Mouse (Mus musculus): Measurements from ENCODE around the gene Tmem254b. TPM values are rescaled to one million over a fixed set of nuclear protein-coding genes. Genes with fewer than 3 reads are reported as not detected.
"Not testable (repeated sequence)": the region's sequence is repeated elsewhere in the genome, so short reads cannot be mapped to it uniquely, and the experiment has no call there.

Tmem254b gene
- total RNA-seq (2021) (10 to 100 TPM in 1 of 2 experiments, 1 to 10 TPM in 1; 8.5 to 22.8 TPM), polyA plus RNA-seq (2012; rRNA removed) (14.3 and 22.1 TPM in 2 replicates)
- long read RNA-seq, transcript Tmem254b-201 (4 exons, 1,447 nt): major isoform, 8 of 8 reads
- long read RNA-seq, partial matches to known transcripts: 0 of 8 reads
- long read RNA-seq, other reads (novel, unspliced or antisense): 0 of 8 reads

DNA sequence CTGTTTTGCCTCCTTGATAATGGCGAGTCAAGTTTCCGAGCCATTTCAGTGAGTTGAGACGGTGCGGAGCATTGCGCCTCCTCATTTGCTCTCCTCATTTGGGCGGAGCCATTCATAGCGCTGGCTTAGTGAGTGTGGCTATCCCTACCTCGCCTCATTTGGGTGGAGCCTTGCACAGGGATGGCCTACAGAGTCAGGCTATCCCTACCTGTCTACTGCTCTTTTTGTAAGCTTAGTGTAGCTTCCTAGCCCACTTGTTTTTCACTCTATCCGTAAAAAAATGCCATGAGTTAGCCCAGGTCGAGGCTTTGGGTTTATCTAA lies at the start of gene Tmem254b:
Gene Tmem254b (minus strand): TSS at position 116 of the 322 bp plus-strand sequence.
- DNase-seq: not testable (repeated sequence)

DNA sequence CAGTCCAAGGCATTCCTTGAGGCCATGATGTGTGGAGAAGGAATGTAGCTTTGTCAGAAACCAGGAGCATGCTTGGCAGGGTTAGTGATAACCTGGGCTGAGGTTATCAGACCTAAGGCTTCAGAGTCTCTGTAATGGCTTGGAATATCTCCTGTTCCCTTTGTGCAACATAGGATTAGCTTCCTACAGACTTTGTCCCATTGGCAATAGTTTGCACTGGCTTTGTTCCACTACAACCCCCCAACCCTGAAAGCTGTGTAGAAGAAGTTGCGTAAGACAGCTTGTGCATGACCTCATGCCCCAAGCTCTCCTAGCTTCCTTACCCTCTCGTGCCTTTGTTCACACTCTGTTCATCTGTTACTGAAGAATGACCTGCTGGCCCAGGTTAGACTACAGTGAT lies 30.3 kb upstream of the Tmem254b start:
- DNase-seq: not testable (repeated sequence)

DNA sequence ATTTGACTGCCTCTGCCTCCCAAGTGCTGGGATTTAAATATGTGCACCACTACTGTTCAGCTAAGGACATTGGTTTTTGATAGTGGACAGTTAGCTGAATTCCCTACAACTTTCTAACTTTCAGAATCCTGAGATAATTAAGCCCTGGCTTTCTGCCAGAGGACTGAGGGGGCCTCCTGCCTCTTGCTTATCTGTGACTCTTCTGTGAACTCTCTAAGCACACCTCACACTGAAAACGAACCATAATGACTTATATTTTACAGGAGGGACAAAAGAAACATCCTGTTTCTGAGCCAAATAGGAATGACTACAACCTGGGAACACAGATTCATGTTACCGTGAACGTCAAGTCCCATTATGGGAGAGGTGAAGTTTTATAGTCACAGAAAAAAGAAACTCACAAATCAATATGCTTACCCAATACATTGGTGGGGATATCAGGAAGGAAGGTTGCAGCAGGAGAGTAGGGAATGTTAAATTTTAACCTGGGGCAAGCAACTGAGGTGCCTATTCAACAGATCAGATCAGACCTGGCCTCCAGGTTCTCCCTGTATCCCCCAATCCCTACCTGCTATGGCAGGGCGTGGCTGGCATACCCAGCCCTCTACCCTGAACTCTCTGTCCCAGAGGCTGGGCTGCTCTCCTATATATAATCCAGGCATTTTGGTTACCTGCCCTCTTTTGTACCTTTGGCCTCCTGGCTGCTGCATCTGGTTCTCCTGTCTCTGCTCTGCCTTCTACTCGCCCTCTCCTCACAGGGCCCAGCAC lies 9.6 kb upstream of the Tmem254b start:
- not testable (repeated sequence) for DNase-seq

DNA sequence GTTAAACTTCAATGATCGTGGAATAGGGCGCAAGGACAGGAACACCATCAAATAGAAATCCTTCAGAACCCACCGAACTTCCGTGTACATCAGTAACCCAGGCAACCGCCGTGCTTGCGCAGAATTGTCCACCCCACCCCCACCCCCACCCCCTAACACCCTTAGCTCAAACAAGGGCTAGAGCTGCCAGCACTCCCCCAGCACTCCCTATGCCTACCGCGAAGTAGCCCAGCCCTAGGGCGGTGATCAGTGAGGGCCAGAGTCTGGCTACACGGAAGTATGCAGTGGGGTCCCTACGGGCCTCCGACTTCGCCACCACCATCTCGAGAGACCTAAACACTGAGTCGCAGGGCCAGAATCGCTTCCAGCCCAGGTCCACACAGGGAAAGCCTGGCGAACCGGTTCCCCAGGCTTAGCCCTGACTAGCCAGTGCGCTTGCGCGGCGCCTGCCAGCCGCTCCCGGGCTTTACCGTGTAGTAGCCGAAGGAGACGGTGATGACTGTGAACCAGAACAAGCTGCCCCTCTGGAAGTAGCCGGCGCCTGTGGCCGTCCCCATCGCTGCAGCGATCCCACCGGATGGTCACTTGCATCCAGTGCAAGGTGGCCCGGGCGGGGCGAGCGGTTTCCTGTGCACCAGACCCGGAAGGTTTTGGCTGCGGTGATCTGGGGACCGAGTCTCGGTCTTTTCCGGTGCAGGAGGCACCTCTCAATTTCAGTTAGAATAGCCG lies 480 bp downstream of the Tmem254b start:
- DNase-seq: not testable (repeated sequence)

DNA sequence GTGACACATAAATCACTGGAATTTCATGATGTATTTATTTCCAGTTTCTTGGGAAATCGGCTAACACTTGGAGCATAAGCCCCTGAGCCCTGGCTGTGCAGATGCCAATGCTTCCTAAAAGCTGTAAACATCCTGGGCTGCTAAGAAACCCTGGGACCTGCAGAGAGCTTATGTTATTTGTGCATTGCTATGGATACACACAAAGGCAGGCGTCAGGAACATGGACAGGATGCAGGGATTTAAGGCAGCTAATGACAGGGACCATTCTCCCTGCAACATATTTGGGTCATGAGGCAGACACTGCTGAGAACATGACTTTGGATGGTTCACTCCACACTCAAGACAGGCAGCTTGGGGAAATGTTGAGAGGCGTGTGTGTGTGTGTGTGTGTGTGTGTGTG lies 9.0 kb downstream of the Tmem254b start:
- not testable (repeated sequence) for DNase-seq

DNA sequence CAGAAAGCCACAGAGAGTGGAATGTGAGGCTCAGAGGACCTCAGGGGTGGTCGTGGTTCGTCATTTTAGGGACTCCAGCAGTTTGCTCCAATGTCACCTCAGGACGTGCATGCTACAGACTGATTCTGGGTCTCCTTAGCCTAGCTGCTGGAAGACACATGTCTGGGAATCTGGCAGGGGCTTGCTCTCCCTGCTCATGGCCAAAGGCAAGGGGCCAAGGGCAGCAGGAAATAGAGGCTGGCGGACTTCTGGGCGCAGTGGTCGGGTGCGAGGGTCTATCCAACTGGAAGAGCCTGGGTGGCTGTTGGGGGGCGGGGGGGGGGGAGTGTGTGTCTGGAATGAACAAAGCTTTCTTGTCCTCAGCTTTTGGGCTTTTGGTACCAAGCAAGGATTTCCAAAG lies 18.5 kb downstream of the Tmem254b start:
- DNase-seq: not testable (repeated sequence)

DNA sequence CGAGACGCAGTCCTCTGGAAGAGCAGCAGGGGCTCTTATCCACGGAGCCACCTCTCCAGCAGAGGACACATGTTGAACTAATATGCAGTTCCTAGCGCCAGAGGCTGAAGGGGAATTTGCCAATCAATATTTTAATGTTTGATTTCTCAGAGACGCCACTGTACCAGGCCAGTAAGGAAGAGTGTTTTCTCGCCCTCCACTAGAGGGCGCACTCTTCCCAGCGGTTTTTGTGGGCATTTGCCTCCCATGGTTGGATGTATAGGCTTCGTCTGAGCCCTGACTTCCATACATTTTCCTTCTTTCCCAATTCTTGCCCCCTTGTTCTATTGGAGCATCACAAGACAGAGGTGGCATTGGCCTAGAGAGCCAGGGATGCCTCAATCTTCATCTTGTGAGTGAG lies 20.2 kb downstream of the Tmem254b start:
- DNase-seq: not testable (repeated sequence)

DNA sequence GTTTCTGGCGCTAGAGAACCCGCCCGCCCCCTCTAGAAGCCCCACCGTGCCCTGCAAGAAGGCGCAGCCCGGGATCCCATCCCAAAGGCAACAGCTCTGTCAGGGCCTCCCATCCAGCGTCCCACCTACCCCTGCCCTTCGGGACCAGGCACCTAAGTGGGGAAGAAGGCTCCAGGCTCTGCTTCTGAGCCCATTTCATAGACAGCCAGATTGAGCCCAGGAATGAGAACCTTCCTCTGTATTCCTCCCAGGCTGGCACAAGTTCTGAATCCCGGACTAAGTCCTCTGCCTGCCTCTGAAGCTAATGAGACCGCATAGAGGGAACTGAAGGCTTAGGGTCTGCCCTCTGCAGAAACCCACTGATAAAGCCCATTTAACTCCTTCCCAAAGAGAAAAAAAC lies 24.5 kb downstream of the Tmem254b start, which contains the start of gene Plac9b:
Gene Plac9b (minus strand): TSS at position 101 of the 400 bp plus-strand sequence.
- not testable (repeated sequence) for DNase-seq

DNA sequence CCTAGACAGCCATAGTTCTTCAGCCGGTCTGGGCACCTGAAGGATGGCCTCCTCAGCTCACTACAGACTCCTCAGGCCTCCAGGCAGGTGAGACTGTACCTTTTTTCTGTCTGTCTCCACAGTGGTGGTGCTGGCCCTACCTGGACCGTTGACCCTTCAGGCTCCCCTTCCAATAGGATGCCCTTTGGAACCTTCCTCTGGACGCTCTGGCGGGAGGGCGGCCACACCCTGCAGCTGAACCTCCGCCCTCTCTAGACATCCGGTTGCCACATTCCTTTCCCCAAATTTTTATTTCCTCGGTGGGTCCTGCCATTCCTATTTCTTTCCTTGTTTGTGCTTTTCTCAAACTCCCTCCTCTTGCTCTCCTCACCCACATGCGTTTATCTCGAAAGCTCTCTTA lies 25.2 kb downstream of the Tmem254b start:
- not testable (repeated sequence) for DNase-seq

DNA sequence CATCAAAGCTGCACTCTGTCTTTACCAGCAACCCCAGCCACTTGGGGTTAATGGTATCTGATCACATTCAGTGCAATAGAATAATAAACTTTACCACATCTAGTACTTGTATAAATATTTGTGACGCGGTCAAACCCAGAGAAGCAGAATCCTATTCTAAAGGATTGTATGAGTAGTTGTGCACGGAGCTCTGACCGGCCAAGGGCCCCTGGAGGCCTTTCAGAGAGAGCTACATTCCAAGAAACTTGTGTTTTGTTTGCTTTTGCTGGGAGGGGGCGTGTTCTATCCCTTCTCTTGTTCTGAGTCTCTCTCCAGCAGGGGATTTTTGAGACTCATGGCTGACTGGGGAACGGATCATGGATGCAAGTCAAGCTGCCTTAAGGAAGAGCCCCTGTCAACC lies 31.8 kb downstream of the Tmem254b start:
- not testable (repeated sequence) for DNase-seq

DNA sequence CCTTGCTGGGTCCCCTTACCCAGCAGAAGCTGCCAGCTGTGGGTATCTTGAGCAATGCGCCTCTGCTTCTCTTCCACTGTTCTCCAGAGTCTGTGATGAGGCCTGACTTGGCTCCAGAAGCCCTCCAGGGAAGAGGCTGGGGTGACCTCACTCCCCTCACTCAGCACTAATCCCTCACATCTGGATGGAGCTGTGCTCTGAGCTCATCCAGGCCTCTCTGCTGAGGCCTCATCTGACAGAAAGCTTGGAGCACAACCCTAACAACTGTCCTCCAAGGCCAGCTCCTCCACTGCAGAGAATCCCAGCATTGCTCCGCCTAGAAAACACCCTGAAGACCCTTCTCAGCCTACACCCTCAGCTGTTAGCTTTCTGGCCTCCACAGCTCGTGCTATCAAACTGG lies 32.9 kb downstream of the Tmem254b start:
- DNase-seq: not testable (repeated sequence)

DNA sequence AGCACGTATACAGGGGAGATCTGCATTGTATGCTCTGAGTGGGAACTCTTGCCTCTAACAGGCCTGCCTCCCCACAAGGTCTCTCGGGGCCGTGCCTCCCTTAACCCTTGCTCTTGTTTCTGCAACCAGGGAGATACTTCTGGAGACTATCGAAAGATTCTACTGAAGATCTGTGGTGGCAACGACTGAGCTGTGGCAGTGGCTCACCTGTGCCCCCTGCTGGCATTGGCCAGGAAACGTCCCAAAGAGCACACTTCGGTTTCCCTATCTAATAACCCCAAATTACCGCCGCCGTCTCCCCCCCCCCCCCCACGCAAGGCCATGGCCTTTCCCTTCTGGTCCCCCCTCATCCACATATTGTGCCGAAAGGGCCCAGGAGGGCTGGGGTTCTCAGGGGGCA lies 41.6 kb downstream of the Tmem254b start:
- not testable (repeated sequence) for DNase-seq

DNA sequence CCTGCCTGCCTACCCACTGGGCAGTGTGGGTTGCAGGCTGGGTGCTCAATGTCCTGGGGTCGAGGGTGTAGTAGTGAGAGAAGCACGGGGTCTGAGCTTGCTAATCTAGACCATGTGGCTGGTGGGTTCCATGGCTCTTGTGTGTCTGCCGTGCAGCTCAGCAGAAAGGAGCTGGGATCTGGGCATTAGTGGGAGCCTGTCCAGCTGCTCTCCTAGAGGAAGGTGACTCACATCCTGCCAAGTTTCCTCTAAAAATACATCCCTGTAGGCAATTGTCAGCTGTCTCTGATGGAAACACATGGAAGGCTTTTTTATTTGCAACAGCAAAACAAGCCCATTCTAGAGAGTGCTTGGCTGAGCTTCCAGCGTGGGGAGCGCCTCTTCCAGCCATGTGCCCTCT lies 44.4 kb downstream of the Tmem254b start:
- not testable (repeated sequence) for DNase-seq

DNA sequence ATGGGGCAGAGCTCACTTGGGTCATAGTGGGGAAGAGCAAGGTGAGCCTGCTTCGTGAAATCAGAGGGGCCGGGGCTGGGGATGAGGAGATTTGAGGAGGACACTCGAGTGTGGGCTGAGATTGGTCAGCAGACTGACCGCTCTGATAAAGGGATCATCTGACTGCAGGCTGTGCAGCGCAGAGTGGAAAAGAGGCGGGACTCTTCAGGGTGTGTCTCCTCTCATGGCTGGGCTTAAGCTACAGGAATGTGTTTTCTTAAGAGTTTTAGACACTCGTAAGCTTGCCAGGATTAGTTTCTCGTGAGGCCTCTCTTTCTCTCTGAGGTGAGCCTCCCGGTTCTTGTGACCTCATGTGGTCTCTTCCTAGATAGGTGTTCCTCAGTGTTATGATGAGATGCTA lies 45.7 kb downstream of the Tmem254b start:
- DNase-seq: not testable (repeated sequence)

DNA sequence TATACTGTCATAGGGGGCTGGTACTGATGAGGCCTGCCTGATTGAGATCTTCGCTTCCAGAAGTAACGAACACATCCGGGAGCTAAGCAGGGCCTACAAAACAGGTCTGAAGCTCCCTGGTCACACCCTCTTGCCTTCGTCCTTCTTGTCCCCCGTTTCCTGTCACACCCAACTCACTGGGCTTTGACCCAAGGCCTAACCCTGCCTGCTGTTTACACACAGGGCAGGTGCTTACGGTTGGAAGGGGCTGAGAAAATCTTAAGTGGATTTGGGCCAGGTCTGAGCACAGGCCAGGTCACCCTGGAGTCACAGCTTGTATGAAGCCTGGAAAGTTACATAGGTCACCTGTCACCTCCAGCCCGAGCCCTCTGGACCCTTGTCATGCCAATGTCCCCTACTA lies 50.8 kb downstream of the Tmem254b start:
- not testable (repeated sequence) for DNase-seq

Other genes with a start within 250 kb of the Tmem254b start
- gene Duxbl1, start 228.5 kb downstream of the Tmem254b start, total RNA-seq (2021): not detected
- 0.28 TPM in 1 of 2 replicates, not detected in the other for gene Duxbl1, start 228.5 kb downstream of the Tmem254b start, polyA plus RNA-seq (2012; rRNA removed)
- 10 to 100 TPM; 10.2 to 28.6 TPM for gene Gm9780, start 164.3 kb downstream of the Tmem254b start, total RNA-seq (2021)
- gene Gm9780, start 164.3 kb downstream of the Tmem254b start, polyA plus RNA-seq (2012; rRNA removed): 211 and 268 TPM in 2 replicates
- 10 to 100 TPM in 1 of 2 experiments, 1 to 10 TPM in 1; 1.5 to 13.8 TPM for gene Tmem254c, start 139.7 kb downstream of the Tmem254b start, total RNA-seq (2021)
- 11.8 and 16.0 TPM in 2 replicates for gene Tmem254c, start 139.7 kb downstream of the Tmem254b start, polyA plus RNA-seq (2012; rRNA removed)
- gene Cphx2, start 125.5 kb downstream of the Tmem254b start, total RNA-seq (2021): not detected
- not detected in 2 replicates for gene Cphx2, start 125.5 kb downstream of the Tmem254b start, polyA plus RNA-seq (2012; rRNA removed)
- gene Cphx3, start 124.7 kb downstream of the Tmem254b start, total RNA-seq (2021): not detected
- gene Cphx3, start 124.7 kb downstream of the Tmem254b start, polyA plus RNA-seq (2012; rRNA removed): not detected in 2 replicates
- gene Duxbl2, start 88.7 kb downstream of the Tmem254b start, total RNA-seq (2021): not detected
- gene Duxbl2, start 88.7 kb downstream of the Tmem254b start, polyA plus RNA-seq (2012; rRNA removed): 0.09 TPM in 1 of 2 replicates, not detected in the other
- gene Plac9b, start 24.6 kb downstream of the Tmem254b start, total RNA-seq (2021): 10 to 100 TPM; 28.8 to 76.6 TPM
- gene Plac9b, start 24.6 kb downstream of the Tmem254b start, polyA plus RNA-seq (2012; rRNA removed): 24.0 and 31.6 TPM in 2 replicates
- under 1 TPM; 0.38 to 0.46 TPM for gene Duxbl3, start 50.9 kb upstream of the Tmem254b start, total RNA-seq (2021)
- not detected in 2 replicates for gene Duxbl3, start 50.9 kb upstream of the Tmem254b start, polyA plus RNA-seq (2012; rRNA removed)